Mouse (Mus musculus): ENCODE measurements at regions not wholly inside any gene's neighbourhood (a gene's known extent, or its start where the extent isn't known, plus 50 kb on each side); places are given as distances from the start of the nearest gene placed in this dataset.

- no peak overlapping the region for H3K9ac ChIP-seq (replicated peaks; ENCODE audit: low read length)
- H3K9me3 ChIP-seq (ENCODE audit: control insufficient read depth, low read length), result no peaks in the 10 kb centered on the region
- ATAC-seq (ENCODE audit: low FRiP score, low TSS enrichment), result no peak
- no peak overlapping the region for H3K27ac ChIP-seq (replicated peaks; ENCODE audit: low read depth, low read length)
- H3K36me3 ChIP-seq (ENCODE audit: control insufficient read depth, insufficient read depth, low read length), result no peaks in the 10 kb centered on the region
- H3K27me3 ChIP-seq (ENCODE audit: control insufficient read depth, insufficient read depth, low read length), result no peaks in the 10 kb centered on the region
- no peaks in the 10 kb centered on the region for H3K4me1 ChIP-seq (ENCODE audit: control insufficient read depth, insufficient read depth, low read length)
- no peak overlapping the region for H3K4me3 ChIP-seq (replicated peaks; ENCODE audit: low read depth, low read length)
- no peak for DNase-seq
- WGBS, result 64% methylated on average over 2 of the region's 2 CpGs
- no peak overlapping the region for H3K4me2 ChIP-seq (ENCODE audit: low read length)
Measured at GRCm38 (mm10) chr14:98605772-98606171, 388.3 kb downstream of the Rpl36a-ps1 start.

- no peak overlapping the region for H3K4me3 ChIP-seq (replicated peaks; ENCODE audit: low read depth, low read length)
- no peak overlapping the region for H3K4me2 ChIP-seq (ENCODE audit: low read length)
- DNase-seq, result no peak
- H3K27ac ChIP-seq (replicated peaks; ENCODE audit: low read depth, low read length), result no peak overlapping the region
- H3K4me1 ChIP-seq (ENCODE audit: control insufficient read depth, insufficient read depth, low read length), result no peaks in the 10 kb centered on the region
- H3K27me3 ChIP-seq (ENCODE audit: control insufficient read depth, insufficient read depth, low read length), result no peaks in the 10 kb centered on the region
- no peaks in the 10 kb centered on the region for H3K36me3 ChIP-seq (ENCODE audit: control insufficient read depth, insufficient read depth, low read length)
- ATAC-seq (ENCODE audit: low FRiP score, low TSS enrichment), result peak; percentile 53; the same call in 1 of the 2 replicates
- WGBS, result 94% methylated on average over 2 of the region's 2 CpGs
- no peaks in the 10 kb centered on the region for H3K9me3 ChIP-seq (ENCODE audit: control insufficient read depth, low read length)
- H3K9ac ChIP-seq (replicated peaks; ENCODE audit: low read length), result no peak overlapping the region
Measured at GRCm38 (mm10) chr14:98596252-98596651, 397.9 kb downstream of the Rpl36a-ps1 start.

GRCm38 (mm10) chr14:98589846-98590245, 404.3 kb downstream of the Rpl36a-ps1 start:
- no peaks in the 10 kb centered on the region for H3K4me1 ChIP-seq (ENCODE audit: control insufficient read depth, insufficient read depth, low read length)
- DNase-seq (peak; percentile 56), ATAC-seq (ENCODE audit: low FRiP score, low TSS enrichment) (peak; percentile 62; the same call in 1 of the 2 replicates)
- H3K9ac ChIP-seq (replicated peaks; ENCODE audit: low read length), result no peak overlapping the region
- 6% methylated on average over 4 of the region's 4 CpGs for WGBS
- no peaks in the 10 kb centered on the region for H3K27me3 ChIP-seq (ENCODE audit: control insufficient read depth, insufficient read depth, low read length)
- H3K27ac ChIP-seq (replicated peaks; ENCODE audit: low read depth, low read length), result no peak overlapping the region
- H3K4me2 ChIP-seq (ENCODE audit: low read length), result no peak overlapping the region
- H3K9me3 ChIP-seq (ENCODE audit: control insufficient read depth, low read length), result no peaks in the 10 kb centered on the region
- no peaks in the 10 kb centered on the region for H3K36me3 ChIP-seq (ENCODE audit: control insufficient read depth, insufficient read depth, low read length)
- H3K4me3 ChIP-seq (replicated peaks; ENCODE audit: low read depth, low read length), result no peak overlapping the region

- ATAC-seq (ENCODE audit: low FRiP score, low TSS enrichment), result no peak
- 88% methylated on average over 1 of the region's 1 CpGs for WGBS
- H3K27ac ChIP-seq (replicated peaks; ENCODE audit: low read depth, low read length), result no peak overlapping the region
- H3K27me3 ChIP-seq (ENCODE audit: control insufficient read depth, insufficient read depth, low read length), result no peaks in the 10 kb centered on the region
- no peak for DNase-seq
- no peaks in the 10 kb centered on the region for H3K9me3 ChIP-seq (ENCODE audit: control insufficient read depth, low read length)
- no peaks in the 10 kb centered on the region for H3K36me3 ChIP-seq (ENCODE audit: control insufficient read depth, insufficient read depth, low read length)
- no peak overlapping the region for H3K4me3 ChIP-seq (replicated peaks; ENCODE audit: low read depth, low read length)
- no peaks in the 10 kb centered on the region for H3K4me1 ChIP-seq (ENCODE audit: control insufficient read depth, insufficient read depth, low read length)
- no peak overlapping the region for H3K9ac ChIP-seq (replicated peaks; ENCODE audit: low read length)
- H3K4me2 ChIP-seq (ENCODE audit: low read length), result no peak overlapping the region
Measured at GRCm38 (mm10) chr14:98571644-98572043, 402.1 kb upstream of the Dach1 start.

GRCm38 (mm10) chr14:98562002-98562401, 392.4 kb upstream of the Dach1 start:
- no peak overlapping the region for H3K27ac ChIP-seq (replicated peaks; ENCODE audit: low read depth, low read length)
- no peak overlapping the region for H3K4me3 ChIP-seq (replicated peaks; ENCODE audit: low read depth, low read length)
- H3K9me3 ChIP-seq (ENCODE audit: control insufficient read depth, low read length), result no peaks in the 10 kb centered on the region
- no peak for ATAC-seq (ENCODE audit: low FRiP score, low TSS enrichment)
- H3K36me3 ChIP-seq (ENCODE audit: control insufficient read depth, insufficient read depth, low read length), result no peaks in the 10 kb centered on the region
- H3K4me2 ChIP-seq (ENCODE audit: low read length), result no peak overlapping the region
- H3K4me1 ChIP-seq (ENCODE audit: control insufficient read depth, insufficient read depth, low read length), result no peaks in the 10 kb centered on the region
- no peak for DNase-seq
- H3K9ac ChIP-seq (replicated peaks; ENCODE audit: low read length), result no peak overlapping the region
- no peaks in the 10 kb centered on the region for H3K27me3 ChIP-seq (ENCODE audit: control insufficient read depth, insufficient read depth, low read length)

DNA sequence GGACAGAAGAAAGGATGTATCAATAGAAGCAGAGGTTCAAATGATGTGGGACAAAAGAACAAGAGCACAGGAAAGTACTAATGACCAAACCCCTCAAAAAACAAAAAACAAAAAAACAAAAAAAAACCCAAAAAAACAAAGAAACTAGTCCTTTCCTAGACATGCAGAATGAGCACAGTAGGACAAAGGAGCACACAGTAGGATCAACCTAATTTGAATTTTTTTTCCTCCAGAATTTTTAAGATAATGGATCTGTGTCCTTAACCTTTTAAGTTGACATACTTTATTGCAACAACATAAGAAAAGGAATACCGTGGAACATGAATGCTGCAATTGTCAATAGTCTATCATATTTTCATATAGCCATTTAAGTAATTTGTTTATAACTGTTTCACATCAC, 370.2 kb upstream of the Dach1 start:
- whole genome bisulfite sequencing, result 100% methylated on average over 1 of the region's 1 CpGs
- Histone ChIP-seq H3K27ac (replicated peaks; ENCODE audit: low read depth, low read length) (no peak overlapping the region), H3K9ac (replicated peaks; ENCODE audit: low read length) (no peak overlapping the region), H3K4me3 (replicated peaks; ENCODE audit: low read depth, low read length) (no peak overlapping the region), H3K36me3 (ENCODE audit: control insufficient read depth, insufficient read depth, low read length) (no peaks in the 10 kb centered on the region), H3K4me2 (ENCODE audit: low read length) (no peak overlapping the region), H3K27me3 (ENCODE audit: control insufficient read depth, insufficient read depth, low read length) (no peaks in the 10 kb centered on the region), H3K4me1 (ENCODE audit: control insufficient read depth, insufficient read depth, low read length) (0 out of 2 replicates have a peak, but pooled peaks cover 4% of the 10 kb centered on the region), H3K9me3 (ENCODE audit: control insufficient read depth, low read length) (no peaks in the 10 kb centered on the region)
- DNase-seq (no peak), ATAC-seq (ENCODE audit: low FRiP score, low TSS enrichment) (no peak)

GRCm38 (mm10) chr14:98538267-98538666, 368.7 kb upstream of the Dach1 start:
- H3K4me1 ChIP-seq (ENCODE audit: control insufficient read depth, insufficient read depth, low read length), result 0 out of 2 replicates have a peak, but pooled peaks cover 4% of the 10 kb centered on the region
- H3K4me2 ChIP-seq (ENCODE audit: low read length), result no peak overlapping the region
- H3K27ac ChIP-seq (replicated peaks; ENCODE audit: low read depth, low read length), result no peak overlapping the region
- ATAC-seq (ENCODE audit: low FRiP score, low TSS enrichment) (no peak; the same call in 1 of the 2 replicates), DNase-seq (peak; percentile 47)
- WGBS, result 10% methylated on average over 4 of the region's 4 CpGs
- H3K9ac ChIP-seq (replicated peaks; ENCODE audit: low read length), result no peak overlapping the region
- no peaks in the 10 kb centered on the region for H3K27me3 ChIP-seq (ENCODE audit: control insufficient read depth, insufficient read depth, low read length)
- no peaks in the 10 kb centered on the region for H3K9me3 ChIP-seq (ENCODE audit: control insufficient read depth, low read length)
- H3K36me3 ChIP-seq (ENCODE audit: control insufficient read depth, insufficient read depth, low read length), result no peaks in the 10 kb centered on the region
- H3K4me3 ChIP-seq (replicated peaks; ENCODE audit: low read depth, low read length), result no peak overlapping the region

- DNase-seq (no peak), ATAC-seq (ENCODE audit: low FRiP score, low TSS enrichment) (no peak)
- Histone ChIP-seq H3K27me3 (ENCODE audit: control insufficient read depth, insufficient read depth, low read length) (no peaks in the 10 kb centered on the region), H3K4me2 (ENCODE audit: low read length) (no peak overlapping the region), H3K36me3 (ENCODE audit: control insufficient read depth, insufficient read depth, low read length) (no peaks in the 10 kb centered on the region), H3K9ac (replicated peaks; ENCODE audit: low read length) (no peak overlapping the region), H3K27ac (replicated peaks; ENCODE audit: low read depth, low read length) (no peak overlapping the region), H3K9me3 (ENCODE audit: control insufficient read depth, low read length) (no peaks in the 10 kb centered on the region), H3K4me1 (ENCODE audit: control insufficient read depth, insufficient read depth, low read length) (0 out of 2 replicates have a peak, but pooled peaks cover 4% of the 10 kb centered on the region), H3K4me3 (replicated peaks; ENCODE audit: low read depth, low read length) (no peak overlapping the region)
- WGBS, result 82% methylated on average over 10 of the region's 10 CpGs
Measured at GRCm38 (mm10) chr14:98533600-98533999, 364.0 kb upstream of the Dach1 start.

GRCm38 (mm10) chr14:98520966-98521365, 351.4 kb upstream of the Dach1 start:
- Histone ChIP-seq H3K4me1 (ENCODE audit: control insufficient read depth, insufficient read depth, low read length) (no peaks in the 10 kb centered on the region), H3K27me3 (ENCODE audit: control insufficient read depth, insufficient read depth, low read length) (no peaks in the 10 kb centered on the region), H3K9me3 (ENCODE audit: control insufficient read depth, low read length) (no peaks in the 10 kb centered on the region), H3K4me3 (replicated peaks; ENCODE audit: low read depth, low read length) (no peak overlapping the region), H3K27ac (replicated peaks; ENCODE audit: low read depth, low read length) (no peak overlapping the region), H3K4me2 (ENCODE audit: low read length) (no peak overlapping the region), H3K36me3 (ENCODE audit: control insufficient read depth, insufficient read depth, low read length) (no peaks in the 10 kb centered on the region), H3K9ac (replicated peaks; ENCODE audit: low read length) (no peak overlapping the region)
- no peak for ATAC-seq (ENCODE audit: low FRiP score, low TSS enrichment)
- 96% methylated on average over 3 of the region's 3 CpGs for WGBS
- no peak for DNase-seq

Data from midbrain, embryonic 14.5 days (tissue).